Mouse (Mus musculus): Measurements from ENCODE around the gene Midn. TPM values are rescaled to one million over a fixed set of nuclear protein-coding genes. Genes with fewer than 3 reads are reported as not detected.

The Midn gene
- polyA plus RNA-seq, 1 experiment from 2014 or later = 22.2 TPM

DNA sequence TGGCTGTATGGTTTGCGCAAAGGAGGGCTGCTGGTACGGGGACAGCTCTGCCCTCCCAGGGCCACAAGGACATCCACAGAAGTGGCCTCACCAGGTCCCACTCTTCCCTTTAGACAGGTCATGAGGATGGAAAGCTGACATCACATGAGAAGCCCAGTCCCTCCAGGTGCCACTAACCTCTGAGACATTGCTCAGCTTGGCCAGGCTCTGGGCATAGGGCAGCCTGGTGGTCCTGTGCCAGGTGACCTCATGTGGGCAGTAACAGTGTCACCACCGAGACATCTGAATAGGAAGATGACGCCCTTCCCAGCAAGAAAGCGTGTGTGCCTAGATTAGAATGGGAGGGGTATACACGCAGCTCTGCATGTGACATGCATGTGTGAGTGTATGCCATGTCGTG, 34.5 kb downstream of the Midn start:
- WGBS = 93% methylated on average over 7 of the region's 7 CpGs
- peaks cover 55% of the 10 kb centered on the region for H3K36me3 ChIP-seq (replicated peaks)

DNA sequence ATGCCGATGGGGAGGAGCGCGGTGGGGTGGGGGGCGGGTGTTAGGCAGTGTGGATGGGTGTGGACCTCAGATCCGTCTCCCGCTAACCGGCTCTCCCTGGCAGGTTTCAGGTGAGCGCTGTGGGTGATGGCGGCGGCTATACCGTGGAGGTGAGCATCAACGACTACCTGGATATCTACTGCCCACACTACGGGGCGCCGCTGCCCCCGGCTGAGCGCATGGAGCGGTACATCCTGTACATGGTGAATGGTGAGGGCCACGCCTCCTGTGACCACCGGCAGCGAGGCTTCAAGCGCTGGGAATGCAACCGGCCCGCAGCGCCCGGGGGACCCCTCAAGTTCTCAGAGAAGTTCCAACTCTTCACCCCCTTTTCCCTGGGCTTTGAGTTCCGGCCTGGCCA, 38.6 kb downstream of the Midn start:
- 41% methylated on average over 27 of the region's 27 CpGs for WGBS
- no peak for DNase-seq (ENCODE audit: low spot score)

More for the DNA sequence above, 34.5 kb downstream of the Midn start:
- Histone ChIP-seq H3K9me3 (no peaks in the 10 kb centered on the region), H3K4me1 (peaks cover 53% of the 10 kb centered on the region), H3K27ac (replicated peaks) (no peak overlapping the region), H3K4me3 (peak overlapping the region; percentile 83; the same call in 1 of the 2 replicates), H3K27me3 (replicated peaks; ENCODE audit: low read depth, poor library complexity, severe bottlenecking) (peaks cover 41% of the 10 kb centered on the region)
- no peak for DNase-seq (ENCODE audit: low spot score)

DNA sequence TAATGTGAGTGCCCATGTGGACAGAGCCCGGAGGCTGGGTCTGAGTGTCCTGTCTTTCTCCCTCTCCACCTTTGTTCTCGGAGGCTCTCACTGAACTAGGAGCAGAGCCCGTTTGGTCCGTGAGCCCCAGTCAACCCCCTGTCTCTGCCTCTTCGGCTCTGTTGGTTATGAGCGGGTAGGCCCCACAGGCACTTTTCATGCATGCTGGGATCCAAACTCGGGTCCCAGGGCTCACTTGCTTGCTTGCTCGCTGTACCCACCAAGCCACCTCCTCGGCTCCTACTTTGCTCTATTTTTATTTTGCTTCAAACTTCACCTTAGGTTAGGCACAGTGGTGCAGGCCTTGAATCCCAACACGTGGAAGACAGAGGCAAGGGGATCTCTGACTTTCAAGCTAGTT, 39.7 kb downstream of the Midn start:
- no peak overlapping the region for H3K4me3 ChIP-seq
- H3K9me3 ChIP-seq = no peaks in the 10 kb centered on the region
- H3K27ac ChIP-seq (replicated peaks) = no peak overlapping the region
- H3K27me3 ChIP-seq (replicated peaks; ENCODE audit: low read depth, poor library complexity, severe bottlenecking) = peaks cover 93% of the 10 kb centered on the region
- peaks cover 60% of the 10 kb centered on the region for H3K36me3 ChIP-seq (replicated peaks)
- 87% methylated on average over 10 of the region's 10 CpGs for WGBS
- H3K4me1 ChIP-seq = peaks cover 48% of the 10 kb centered on the region
- no peak for DNase-seq (ENCODE audit: low spot score)

More for the DNA sequence above, 38.6 kb downstream of the Midn start:
- no peak overlapping the region; the same call in 1 of the 2 replicates for H3K4me3 ChIP-seq
- H3K4me1 ChIP-seq = peaks cover 54% of the 10 kb centered on the region
- H3K9me3 ChIP-seq = no peaks in the 10 kb centered on the region
- H3K27me3 ChIP-seq (replicated peaks; ENCODE audit: low read depth, poor library complexity, severe bottlenecking) = peaks cover 82% of the 10 kb centered on the region
- no peak overlapping the region for H3K27ac ChIP-seq (replicated peaks)
- peaks cover 71% of the 10 kb centered on the region for H3K36me3 ChIP-seq (replicated peaks)

DNA sequence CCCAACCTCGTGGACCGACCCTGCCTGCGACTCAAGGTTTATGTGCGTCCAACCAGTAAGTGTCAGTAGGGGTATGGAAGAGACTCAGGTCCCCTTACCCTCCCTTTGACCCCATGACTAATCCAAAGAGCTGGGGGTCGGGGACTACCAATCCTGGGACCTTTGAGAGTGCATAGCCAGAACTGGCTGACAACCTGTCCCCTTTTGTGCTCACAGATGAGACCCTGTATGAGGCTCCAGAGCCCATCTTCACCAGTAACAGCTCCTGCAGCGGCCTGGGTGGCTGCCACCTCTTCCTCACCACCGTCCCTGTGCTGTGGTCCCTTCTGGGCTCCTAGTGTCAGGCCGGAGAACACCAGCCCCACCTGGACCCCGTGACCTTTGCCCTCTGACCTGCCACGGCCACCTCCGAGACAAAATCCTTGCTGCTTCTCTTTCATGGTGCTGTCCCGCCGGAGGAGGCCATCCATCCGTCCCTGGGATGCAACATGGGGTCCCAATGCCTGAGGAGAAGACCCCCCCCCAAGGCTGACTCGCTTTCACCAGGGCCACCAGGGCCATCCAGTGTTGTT, 40.5 kb downstream of the Midn start:
- no peak for DNase-seq (ENCODE audit: low spot score)
- H3K4me3 ChIP-seq = no peak overlapping the region
- 70% methylated on average over 15 of the region's 15 CpGs for WGBS
- H3K27me3 ChIP-seq (replicated peaks; ENCODE audit: low read depth, poor library complexity, severe bottlenecking) = peaks cover 99% of the 10 kb centered on the region
- H3K27ac ChIP-seq (replicated peaks) = no peak overlapping the region
- no peaks in the 10 kb centered on the region for H3K9me3 ChIP-seq
- H3K36me3 ChIP-seq (replicated peaks) = peaks cover 52% of the 10 kb centered on the region
- peaks cover 53% of the 10 kb centered on the region for H3K4me1 ChIP-seq

DNA sequence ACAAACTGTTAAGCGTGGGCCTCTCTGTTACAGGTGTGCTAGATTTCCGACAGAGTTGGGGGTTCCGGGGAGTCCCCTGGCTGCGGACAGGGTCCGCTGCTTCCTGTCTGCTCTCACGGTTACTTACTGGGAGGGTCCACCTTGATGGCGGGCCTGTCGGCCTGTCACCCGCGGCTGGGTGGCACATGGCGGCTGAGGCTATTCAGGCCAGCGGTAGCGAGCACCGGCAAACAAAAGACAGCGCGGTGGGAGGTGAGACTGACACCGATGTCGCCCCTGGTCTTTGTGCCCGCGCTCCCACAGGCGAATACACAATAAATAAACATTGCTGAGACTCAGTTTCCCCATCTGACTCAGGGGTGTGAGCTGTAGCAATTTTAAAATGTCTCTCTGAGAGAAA, 41.9 kb downstream of the Midn start:
- H3K9me3 ChIP-seq = no peaks in the 10 kb centered on the region
- peak overlapping the region; percentile 81 for H3K27ac ChIP-seq (replicated peaks)
- 3% methylated on average over 21 of the region's 21 CpGs for WGBS
- DNase-seq (ENCODE audit: low spot score) = peak; percentile 56
- H3K4me1 ChIP-seq = peaks cover 61% of the 10 kb centered on the region
- peaks cover 40% of the 10 kb centered on the region for H3K36me3 ChIP-seq (replicated peaks)
- H3K27me3 ChIP-seq (replicated peaks; ENCODE audit: low read depth, poor library complexity, severe bottlenecking) = peaks cover 94% of the 10 kb centered on the region
- H3K4me3 ChIP-seq = peak overlapping the region; percentile 58

DNA sequence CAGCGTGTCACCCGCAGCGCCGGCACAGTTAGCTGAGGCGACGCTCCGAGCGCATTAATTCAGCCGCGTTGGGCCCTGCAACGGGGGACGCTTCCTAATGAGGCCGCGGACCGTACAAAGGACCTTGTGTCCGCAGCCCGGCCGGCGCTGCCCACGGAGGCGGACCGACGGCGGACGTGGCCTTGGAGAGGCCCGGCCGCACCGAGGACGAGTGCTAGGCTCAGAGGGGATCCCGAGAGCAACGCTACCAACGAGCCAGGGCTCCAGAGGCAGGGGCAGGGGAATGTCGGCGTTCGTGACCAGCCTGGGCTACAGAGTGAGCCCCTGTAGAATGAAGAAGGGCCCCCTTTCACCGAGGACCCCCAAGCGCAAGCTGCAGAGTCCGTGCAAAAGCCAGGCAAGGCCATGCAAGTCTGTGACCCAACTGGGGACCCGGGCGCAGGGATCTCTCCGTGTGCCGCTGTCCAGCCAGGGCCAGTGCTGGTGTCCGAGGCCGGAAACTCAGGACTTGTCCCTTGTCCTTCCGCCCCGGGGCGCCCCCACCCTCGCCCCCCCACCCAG, 42.5 kb downstream of the Midn start:
- Histone ChIP-seq H3K27ac (replicated peaks) (peak overlapping the region; percentile 81), H3K4me3 (peak overlapping the region; percentile 58), H3K9me3 (no peaks in the 10 kb centered on the region), H3K36me3 (replicated peaks) (peaks cover 37% of the 10 kb centered on the region), H3K4me1 (peaks cover 55% of the 10 kb centered on the region), H3K27me3 (replicated peaks; ENCODE audit: low read depth, poor library complexity, severe bottlenecking) (peaks cover 91% of the 10 kb centered on the region)
- WGBS = 1% methylated on average over 48 of the region's 48 CpGs
- peak; percentile 77 for DNase-seq (ENCODE audit: low spot score)

DNA sequence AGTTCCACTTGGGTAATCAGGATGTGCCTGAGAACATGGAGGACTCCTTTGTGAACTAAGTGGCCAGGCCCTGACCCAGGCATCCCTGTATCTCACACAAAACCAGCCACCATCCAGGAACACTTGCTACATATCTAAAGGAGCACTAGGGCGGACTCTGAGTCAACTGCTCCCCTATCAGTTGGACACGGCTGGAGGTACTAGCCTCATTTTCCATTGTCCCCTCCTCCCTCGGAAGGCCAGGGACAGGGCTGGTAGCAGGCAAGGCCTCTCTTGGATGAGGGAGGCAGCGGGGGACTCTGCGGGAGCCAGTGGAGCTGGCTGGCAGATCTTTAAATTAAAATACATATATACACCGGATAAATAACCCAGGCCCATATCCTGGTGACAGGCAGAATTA, 45.9 kb downstream of the Midn start:
- peaks cover 54% of the 10 kb centered on the region for H3K4me1 ChIP-seq
- no peak for DNase-seq (ENCODE audit: low spot score)
- H3K4me3 ChIP-seq = no peak overlapping the region
- peaks cover 65% of the 10 kb centered on the region for H3K27me3 ChIP-seq (replicated peaks; ENCODE audit: low read depth, poor library complexity, severe bottlenecking)
- H3K27ac ChIP-seq (replicated peaks) = peak overlapping the region; percentile 12; the same call in 1 of the 2 replicates
- H3K36me3 ChIP-seq (replicated peaks) = peaks cover 4% of the 10 kb centered on the region
- no peaks in the 10 kb centered on the region for H3K9me3 ChIP-seq
- 73% methylated on average over 6 of the region's 6 CpGs for WGBS

DNA sequence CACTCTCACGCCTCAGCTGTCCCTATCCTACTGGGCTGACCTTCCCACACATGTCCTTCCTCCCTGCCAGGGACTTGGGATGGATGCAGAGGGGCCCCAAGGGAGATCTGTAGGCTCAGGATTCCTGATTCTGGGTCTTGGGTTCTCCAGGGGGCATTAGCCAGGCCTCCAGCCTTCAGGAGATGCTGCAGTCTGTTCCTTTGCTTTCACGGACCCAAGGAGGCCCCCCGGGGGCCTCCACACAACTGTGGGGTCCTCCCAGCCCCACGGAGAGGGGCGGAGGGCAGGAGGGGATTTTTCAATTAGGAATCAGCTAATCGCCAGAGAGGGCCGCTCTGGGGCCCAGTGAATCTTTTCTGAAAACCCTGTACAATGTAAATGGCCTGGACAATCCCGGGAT, 46.4 kb downstream of the Midn start:
- Histone ChIP-seq H3K36me3 (replicated peaks) (no peaks in the 10 kb centered on the region), H3K27me3 (replicated peaks; ENCODE audit: low read depth, poor library complexity, severe bottlenecking) (peaks cover 60% of the 10 kb centered on the region), H3K4me3 (no peak overlapping the region), H3K4me1 (peaks cover 53% of the 10 kb centered on the region), H3K27ac (replicated peaks) (peak overlapping the region; percentile 12), H3K9me3 (no peaks in the 10 kb centered on the region)
- WGBS = 44% methylated on average over 8 of the region's 8 CpGs
- no peak for DNase-seq (ENCODE audit: low spot score)

DNA sequence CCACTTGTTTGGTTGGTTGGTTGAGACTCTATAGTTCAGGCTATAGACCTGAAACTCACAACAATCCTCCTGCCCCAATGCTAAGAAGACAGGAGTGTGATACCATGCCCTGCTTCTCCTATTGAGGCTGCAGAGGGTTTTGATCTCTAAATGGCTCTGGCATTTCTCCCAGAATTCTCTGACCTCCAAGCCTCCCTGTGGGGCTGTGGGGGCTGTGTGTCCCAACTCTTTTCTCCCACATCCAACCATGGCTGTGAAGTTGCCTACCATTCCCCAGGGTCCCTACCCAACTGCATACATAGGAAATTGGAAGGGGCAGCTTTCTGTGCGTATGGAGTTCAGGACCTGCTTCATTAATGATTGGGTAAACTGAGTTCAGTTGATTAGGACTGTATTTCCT, 48.1 kb downstream of the Midn start:
- Histone ChIP-seq H3K9me3 (no peaks in the 10 kb centered on the region), H3K4me1 (peaks cover 40% of the 10 kb centered on the region), H3K36me3 (replicated peaks) (no peaks in the 10 kb centered on the region), H3K27ac (replicated peaks) (no peak overlapping the region; the same call in 1 of the 2 replicates), H3K4me3 (no peak overlapping the region), H3K27me3 (replicated peaks; ENCODE audit: low read depth, poor library complexity, severe bottlenecking) (peaks cover 43% of the 10 kb centered on the region)
- no peak for DNase-seq (ENCODE audit: low spot score)
- whole genome bisulfite sequencing = 91% methylated on average over 1 of the region's 1 CpGs

DNA sequence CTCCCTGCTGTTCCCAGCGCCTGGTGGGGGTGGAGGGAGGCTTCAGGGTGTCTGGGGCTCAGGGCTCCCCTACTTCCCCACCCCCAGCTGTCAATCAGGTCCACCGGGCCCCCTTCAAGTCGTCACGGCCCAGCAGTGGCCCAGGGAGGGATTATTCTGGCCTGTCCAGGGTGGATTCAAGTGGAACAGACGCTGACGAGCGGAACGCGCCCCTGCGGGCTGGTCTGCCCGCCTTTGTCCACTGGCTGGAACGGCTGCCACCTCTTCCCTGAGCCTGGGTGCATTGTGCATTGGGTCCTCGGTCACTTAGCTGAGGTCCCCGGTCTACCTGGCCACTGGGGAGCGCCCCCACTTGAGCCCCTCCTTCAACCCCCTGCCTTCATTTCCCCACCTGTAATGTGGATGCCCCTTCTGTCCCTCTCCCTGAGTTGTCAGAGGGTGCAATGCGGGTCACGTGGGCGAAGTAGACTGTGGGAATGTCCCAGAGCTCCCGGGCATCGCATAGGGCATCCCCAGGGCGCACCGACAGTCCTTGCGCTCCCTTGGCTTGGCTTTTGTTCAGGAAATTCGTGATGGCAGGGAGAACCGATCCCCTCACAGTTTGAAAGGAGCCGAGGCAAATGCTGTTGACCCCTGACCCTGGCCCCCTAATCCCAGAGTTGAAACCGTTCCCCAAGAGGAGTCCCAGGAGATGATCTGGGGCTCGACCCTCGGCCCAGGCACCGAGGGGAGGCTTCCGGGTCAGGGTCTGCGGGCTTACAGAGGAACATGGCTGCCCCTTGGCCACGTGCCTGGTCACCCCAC, 48.9 kb downstream of the Midn start:
- no peaks in the 10 kb centered on the region for H3K9me3 ChIP-seq
- H3K4me3 ChIP-seq = peak overlapping the region; percentile 18; the same call in 1 of the 2 replicates
- H3K27me3 ChIP-seq (replicated peaks; ENCODE audit: low read depth, poor library complexity, severe bottlenecking) = peaks cover 35% of the 10 kb centered on the region
- WGBS = 48% methylated on average over 33 of the region's 33 CpGs
- no peaks in the 10 kb centered on the region for H3K36me3 ChIP-seq (replicated peaks)
- peak overlapping the region; percentile 62 for H3K27ac ChIP-seq (replicated peaks)
- H3K4me1 ChIP-seq = peaks cover 40% of the 10 kb centered on the region
- no peak for DNase-seq (ENCODE audit: low spot score)

DNA sequence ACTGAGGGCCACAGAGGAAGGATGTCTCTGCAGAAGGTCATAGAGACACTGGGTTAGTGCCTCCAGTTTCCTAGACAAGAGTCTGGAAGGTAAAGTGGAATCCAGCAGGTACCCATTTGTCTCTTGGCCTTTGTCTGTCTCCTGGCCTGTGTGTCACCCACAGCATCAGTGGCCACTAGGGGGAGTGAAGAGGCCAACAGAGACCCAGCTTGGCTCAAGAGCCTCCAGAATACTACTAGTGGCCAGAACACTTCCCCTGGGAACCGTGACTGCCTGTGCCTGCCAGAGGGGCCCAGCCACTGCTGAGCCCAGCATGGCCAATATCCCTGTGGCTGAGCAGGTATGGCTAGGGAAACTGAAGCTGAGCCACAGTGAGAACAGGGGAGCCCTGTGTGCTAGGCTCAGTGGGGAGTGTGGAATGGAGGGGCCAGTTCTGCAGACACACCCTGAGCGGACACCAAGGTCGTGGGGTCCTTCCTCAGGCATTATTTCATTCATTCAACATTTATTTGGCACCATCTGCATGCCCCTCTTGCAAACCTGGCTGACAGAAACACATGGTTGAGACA, 51.5 kb downstream of the Midn start:
- 57% methylated on average over 3 of the region's 3 CpGs for WGBS
- peak overlapping the region; percentile 31; the same call in 1 of the 2 replicates for H3K4me3 ChIP-seq

DNA sequence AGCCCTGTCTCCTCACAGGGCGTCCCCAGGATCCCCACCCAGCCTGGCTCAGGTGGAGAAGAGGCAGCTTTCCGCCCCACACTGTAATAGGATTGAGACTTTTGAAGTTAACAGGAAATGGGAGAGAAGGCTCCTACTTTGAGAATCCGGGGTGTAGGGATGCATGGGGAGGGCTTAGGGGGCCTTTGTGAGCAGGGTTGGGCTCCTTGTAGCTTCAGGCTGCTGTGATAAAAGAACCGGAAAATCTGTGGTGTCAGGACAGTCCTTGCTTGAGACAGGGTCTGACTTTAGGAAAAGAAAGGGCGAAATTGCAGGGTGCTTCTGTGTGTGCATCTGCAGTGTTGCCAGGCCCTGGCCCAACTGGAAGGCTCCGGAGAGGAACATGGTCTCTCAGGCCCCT, 52.4 kb downstream of the Midn start:
- no peaks in the 10 kb centered on the region for H3K36me3 ChIP-seq (replicated peaks)
- no peak for DNase-seq (ENCODE audit: low spot score)
- peaks cover 13% of the 10 kb centered on the region; the same call in 1 of the 2 replicates for H3K27me3 ChIP-seq (replicated peaks; ENCODE audit: low read depth, poor library complexity, severe bottlenecking)
- H3K9me3 ChIP-seq = no peaks in the 10 kb centered on the region
- H3K4me3 ChIP-seq = no peak overlapping the region
- peak overlapping the region; percentile 15; the same call in 1 of the 2 replicates for H3K27ac ChIP-seq (replicated peaks)
- WGBS = 67% methylated on average over 6 of the region's 6 CpGs
- peaks cover 39% of the 10 kb centered on the region for H3K4me1 ChIP-seq

More for the DNA sequence above, 51.5 kb downstream of the Midn start:
- peaks cover 32% of the 10 kb centered on the region for H3K4me1 ChIP-seq
- H3K36me3 ChIP-seq (replicated peaks) = no peaks in the 10 kb centered on the region
- peak; percentile 86 for DNase-seq (ENCODE audit: low spot score)
- H3K27me3 ChIP-seq (replicated peaks; ENCODE audit: low read depth, poor library complexity, severe bottlenecking) = peaks cover 11% of the 10 kb centered on the region; the same call in 1 of the 2 replicates
- H3K9me3 ChIP-seq = no peaks in the 10 kb centered on the region
- no peak overlapping the region for H3K27ac ChIP-seq (replicated peaks)
